Mouse (Mus musculus) ovary, postnatal 36 days (tissue): ENCODE measurements around the gene Hist2h4.
"Not testable (repeated sequence)": the region's sequence is repeated elsewhere in the genome, so short reads cannot be mapped to it uniquely, and the experiment has no call there.

Experiments used
- DNase-seq: peaks from one replicate; pipeline ENCODE4 v3.0.0; 2022; ENCODE audit warnings: low spot score, mixed read lengths

The Hist2h4 gene

GRCm38 (mm10) chr3:96262979-96263550, at the start of gene Hist2h4:
Gene Hist2h4 (minus strand): TSS chr3:96263311.
- peak; percentile 91 for DNase-seq

- no peak for DNase-seq
Measured at GRCm38 (mm10) chr3:96312341-96313098, 49.4 kb upstream of the Hist2h4 start.

DNA sequence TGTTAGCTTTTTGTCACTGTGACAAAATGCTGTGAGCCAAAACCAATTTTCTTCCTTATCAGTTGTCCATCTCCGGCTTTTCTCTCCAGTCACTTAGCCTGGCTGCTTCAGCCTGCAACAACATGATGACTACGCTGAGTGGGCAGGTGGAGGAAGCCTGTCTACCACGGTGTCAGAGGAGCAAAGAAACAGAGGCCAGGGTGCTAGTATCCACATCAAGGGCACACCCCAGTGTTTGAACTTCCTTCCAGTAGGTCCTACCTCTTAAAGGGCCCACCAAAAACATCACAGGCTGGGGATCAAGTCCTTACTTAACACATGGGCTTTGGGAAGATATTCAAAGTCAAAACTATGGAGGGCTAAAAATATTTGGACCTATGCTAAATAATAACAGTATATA, 46.3 kb upstream of the Hist2h4 start:
- DNase-seq, result no peak

GRCm38 (mm10) chr3:96306506-96306905, 43.4 kb upstream of the Hist2h4 start:
- DNase-seq, result no peak

DNA sequence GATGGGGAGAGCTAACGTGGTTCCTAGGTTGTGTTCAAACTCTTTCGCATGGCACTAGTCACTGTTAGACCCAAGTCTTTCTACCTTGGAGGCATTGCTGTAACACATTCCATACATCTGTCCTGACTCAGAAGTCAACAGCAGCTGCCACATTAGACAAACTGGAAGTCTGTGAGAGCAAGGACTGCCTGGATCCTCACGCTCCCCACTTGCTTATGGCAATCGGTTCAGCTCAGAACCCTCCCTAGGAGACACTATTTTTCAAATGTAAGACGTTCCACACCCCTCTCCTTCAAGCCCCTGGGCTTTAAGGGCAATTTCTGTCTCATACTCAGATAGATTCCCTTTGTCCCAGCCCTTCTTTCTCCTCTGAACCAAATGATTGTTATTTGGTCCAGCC, 39.0 kb upstream of the Hist2h4 start:
- DNase-seq, result no peak

DNA sequence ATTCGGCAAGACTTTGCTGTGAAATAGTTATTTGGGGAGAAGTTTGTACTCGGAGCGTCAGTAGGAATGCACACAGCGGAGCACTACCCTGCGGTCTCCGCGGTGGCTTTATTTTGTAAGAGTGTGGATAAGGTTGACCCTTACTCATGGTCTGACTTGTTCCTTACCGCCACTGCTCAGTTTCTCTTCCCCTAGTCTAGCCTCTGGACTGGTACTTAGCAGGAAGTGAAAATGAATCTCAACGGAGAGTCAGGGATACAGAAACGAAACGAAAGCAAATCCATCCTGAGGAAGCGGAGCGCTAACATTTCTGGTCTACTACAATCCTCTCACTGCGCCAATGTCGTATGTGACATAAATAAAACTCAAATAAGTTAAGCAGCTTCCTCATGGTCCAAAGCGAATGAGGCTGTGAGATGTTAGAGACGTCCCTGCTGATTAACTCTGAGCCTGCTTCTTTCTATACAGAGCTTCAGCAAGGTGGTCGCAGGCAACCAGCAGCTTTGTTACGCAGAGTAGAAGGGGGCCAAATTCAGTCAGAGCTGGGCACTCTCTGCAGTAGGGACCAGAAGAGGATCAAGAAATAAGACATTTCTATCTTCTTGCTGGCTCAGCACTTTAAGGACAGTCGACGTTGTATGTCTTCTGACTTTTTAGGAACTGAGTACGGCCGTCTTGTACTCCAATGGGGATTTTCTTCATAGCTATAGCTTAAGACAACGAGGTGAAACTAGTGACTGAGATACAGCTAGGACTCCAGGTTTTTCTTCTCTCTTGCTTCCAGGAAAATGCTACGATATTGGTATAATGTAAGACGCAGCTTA, 37.8 kb upstream of the Hist2h4 start:
- DNase-seq, result no peak

DNA sequence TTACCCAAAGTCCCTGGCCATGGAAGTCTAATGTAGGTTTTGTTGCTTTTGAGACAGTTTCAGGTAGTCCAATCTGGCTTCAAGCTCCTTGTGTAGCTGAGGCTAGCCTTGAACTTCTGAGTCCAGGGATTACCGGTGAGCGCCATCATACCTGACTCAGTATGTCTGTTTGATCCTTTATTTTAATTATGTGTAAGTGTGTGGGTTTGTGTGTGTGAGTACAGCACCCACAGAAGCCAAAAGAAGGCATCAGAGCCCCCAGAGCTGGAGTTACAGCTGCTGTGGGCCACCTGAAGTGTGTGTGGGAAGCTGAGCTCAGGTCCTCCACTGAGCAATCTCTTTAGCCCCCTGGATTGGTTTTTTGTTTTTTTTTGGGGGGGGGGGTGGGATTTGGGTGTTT, 36.5 kb upstream of the Hist2h4 start:
- no peak for DNase-seq

GRCm38 (mm10) chr3:96298360-96298759, 35.2 kb upstream of the Hist2h4 start:
- no peak for DNase-seq

DNA sequence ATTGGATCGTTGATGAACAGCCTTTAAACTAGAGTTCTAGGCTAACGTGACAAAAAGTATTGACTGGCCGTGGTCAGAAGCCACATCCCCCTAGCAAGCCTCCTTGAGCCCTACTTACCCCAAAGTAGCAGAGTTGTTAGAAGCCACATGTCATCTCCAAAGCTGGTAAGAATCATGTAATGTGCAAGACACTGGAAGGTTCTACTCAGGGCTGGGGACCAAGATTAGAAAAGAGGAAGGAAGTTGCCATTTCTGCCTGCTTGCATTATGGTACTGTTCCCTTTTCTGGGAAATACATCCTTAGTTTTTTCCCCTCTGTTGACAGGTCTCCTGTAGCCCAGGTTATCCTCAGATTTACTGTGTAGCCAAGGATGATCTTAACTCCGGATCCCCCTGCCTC, 30.7 kb upstream of the Hist2h4 start, which contains the start of gene Fcgr1:
Gene Fcgr1, minus strand, starts transcription at position 183 of the 400 bp plus-strand sequence.
- no peak for DNase-seq

DNA sequence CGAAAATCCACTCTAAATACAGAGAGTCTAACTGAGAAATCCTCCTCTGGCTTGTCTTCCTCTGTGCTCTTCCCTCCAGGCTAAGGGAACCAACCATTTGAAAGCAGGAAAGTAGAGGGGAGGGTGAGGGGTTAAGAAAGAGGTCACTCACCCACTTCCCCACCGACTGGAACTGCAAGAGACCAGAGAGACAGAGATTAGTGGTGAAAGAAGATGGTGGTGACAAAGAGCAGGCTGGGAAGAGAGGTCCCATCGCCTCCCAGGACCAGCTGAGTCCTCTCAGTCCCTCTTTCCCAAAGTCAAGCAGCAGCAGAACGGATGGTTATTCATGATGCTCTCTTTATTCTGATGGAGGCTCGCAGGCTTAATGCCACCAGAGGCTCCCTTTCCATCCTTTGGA, 30.3 kb upstream of the Hist2h4 start:
- DNase-seq, result no peak

DNA sequence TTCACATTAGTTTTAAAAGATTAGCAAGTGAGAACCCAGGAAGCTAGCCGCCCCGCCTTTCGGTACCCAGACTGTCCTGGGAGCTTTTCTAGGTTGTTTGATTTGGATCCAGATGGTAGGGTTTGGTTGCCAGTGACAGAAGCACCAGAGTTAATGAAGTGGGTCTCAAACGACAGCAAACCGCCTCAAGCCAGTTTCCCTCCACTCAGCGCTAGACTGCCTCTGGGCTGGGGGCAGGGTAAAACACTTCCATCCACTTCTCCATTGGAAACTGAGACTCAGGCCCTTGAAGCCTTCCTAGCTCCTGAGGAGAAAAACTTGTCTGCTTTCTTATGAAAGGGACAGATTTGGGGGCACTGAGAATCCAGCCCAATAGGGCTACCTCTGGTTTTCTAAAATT, 29.5 kb upstream of the Hist2h4 start:
- DNase-seq, result no peak

DNA sequence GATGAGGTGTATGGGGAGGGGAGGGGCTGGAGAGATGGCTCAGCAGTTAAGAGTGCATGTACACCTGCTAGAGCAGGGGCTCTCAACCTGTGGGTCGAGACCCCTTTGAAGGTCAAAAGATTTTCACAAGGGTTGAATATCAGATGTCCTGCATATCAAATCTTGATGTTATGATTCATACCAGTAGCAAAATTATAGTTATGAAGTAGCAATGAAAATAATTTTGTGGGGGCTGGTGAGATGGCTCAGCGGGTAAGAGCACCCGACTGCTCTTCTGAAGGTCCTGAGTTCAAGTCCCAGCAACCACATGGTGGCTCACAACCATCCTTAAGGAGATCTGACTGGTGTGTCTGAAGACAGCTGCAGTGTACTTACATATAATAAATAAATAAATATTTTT, 27.6 kb upstream of the Hist2h4 start:
- not testable (repeated sequence) for DNase-seq

GRCm38 (mm10) chr3:96289201-96289600, 26.1 kb upstream of the Hist2h4 start:
- DNase-seq, result no peak

DNA sequence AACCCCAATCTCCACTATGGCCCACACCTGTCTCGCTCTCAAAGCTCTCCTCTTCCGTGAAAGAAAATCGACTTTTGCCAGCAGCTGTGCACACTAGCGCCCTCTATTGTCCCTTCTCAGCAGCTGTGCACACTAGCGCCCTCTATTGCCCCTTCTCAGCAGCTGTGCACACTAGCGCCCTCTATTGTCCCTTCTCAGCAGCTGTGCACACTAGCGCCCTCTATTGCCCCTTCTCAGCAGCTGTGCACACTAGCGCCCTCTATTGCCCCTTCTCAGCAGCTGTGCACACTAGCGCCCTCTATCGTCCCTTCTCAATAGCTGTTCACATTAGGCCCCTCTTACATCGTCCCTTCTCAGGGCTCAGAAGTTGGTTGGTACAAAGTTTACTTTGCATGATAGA, 24.2 kb upstream of the Hist2h4 start:
- DNase-seq, result not testable (repeated sequence)

DNA sequence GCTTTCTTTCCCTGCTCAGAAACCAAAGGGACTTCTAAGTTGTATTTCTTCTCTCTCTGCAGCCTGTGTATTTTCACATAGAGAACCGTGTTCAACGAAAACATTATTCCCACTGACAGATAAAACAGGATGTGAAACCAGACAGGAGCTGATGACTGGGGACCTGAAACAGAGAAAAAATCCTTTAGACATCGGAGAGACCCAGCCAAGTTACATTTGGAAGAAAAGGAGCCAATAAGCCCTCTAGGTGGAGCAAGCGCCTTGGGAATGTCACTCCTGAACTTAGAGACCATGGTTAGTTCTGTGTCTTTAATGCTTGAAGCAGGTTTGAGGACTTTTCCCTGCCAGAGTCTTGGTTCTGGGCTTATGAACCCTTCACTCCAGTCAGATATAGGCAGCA, 21.3 kb upstream of the Hist2h4 start:
- no peak for DNase-seq

DNA sequence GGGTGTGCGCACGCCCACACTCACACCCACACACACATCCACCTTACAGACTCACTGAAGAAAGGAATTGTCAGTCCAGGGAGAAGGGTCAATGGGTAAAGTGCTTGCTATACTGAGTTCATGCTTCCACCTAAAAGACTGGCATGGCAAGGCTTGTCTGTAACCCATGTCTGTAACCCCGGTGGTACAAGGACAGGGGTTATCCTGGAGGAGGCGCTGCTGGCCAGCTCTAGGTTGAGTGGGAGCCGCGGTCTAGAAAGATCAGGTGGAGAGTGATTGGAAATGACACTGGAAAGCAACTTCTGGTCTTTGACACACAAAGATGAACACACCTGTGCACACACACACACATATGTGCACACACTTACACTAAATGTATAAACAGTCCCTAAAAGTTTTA, 17.5 kb upstream of the Hist2h4 start:
- no peak for DNase-seq

GRCm38 (mm10) chr3:96277800-96278624, 14.9 kb upstream of the Hist2h4 start:
- DNase-seq, result peak; percentile 89

DNA sequence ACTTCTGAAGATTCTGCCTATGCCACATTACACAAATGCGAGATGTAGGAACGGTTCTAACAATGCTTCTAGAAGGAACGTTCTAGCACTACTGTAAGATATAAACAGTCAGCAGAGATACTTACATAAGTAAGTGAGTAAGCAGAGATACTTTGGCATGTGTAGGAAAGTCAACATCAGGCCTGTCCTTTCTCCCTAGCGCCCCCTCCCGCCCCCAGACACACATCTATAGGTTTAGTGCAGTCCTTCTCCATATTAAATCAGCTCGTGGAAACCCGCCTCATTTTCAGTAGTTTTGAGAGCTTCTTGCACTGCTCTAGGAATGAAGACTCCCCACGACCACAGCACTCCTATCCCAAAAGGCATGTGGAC, 14.3 kb upstream of the Hist2h4 start:
- DNase-seq, result peak; percentile 30

GRCm38 (mm10) chr3:96273591-96274465, 10.7 kb upstream of the Hist2h4 start:
- no peak for DNase-seq

GRCm38 (mm10) chr3:96269511-96270474, 6.7 kb upstream of the Hist2h4 start, which contains the start of gene Hist2h2bb:
Gene Hist2h2bb (plus strand): TSS chr3:96269752.
- DNase-seq, result peak; percentile 80
